Mouse (Mus musculus) olfactory bulb, adult 2 months (tissue): ENCODE data around the gene Irgm2. TPM values are rescaled to one million over a fixed set of nuclear protein-coding genes. Genes with fewer than 3 reads are reported as not detected.
"Not testable (repeated sequence)": the region's sequence is repeated elsewhere in the genome, so short reads cannot be mapped to it uniquely, and the experiment has no call there.

Source experiments
- H3K27ac ChIP-seq: fragments of 200-500 bp; 2 replicates; pipeline ENCODE4 v1.5.1; 2012; ENCODE audit warnings: low read depth, low read length; ENCODE audit not compliant: insufficient read depth
- H3K4me1 ChIP-seq: fragments of 200-500 bp; 2 replicates; pipeline ENCODE4 v1.6.1; 2012; ENCODE audit warnings: low read length; ENCODE audit not compliant: control insufficient read depth, insufficient read depth
- H3K4me3 ChIP-seq: fragments of 200-500 bp; 2 replicates; pipeline ENCODE4 v1.5.1; 2012; ENCODE audit warnings: mild to moderate bottlenecking, low read depth, low read length, moderate library complexity; ENCODE audit not compliant: insufficient read depth
- CTCF ChIP-seq: fragments of 200-500 bp; IDR thresholded peaks from 2 replicates; pipeline ENCODE4 v1.5.1; 2012; ENCODE audit warnings: low read depth, mild to moderate bottlenecking, low read length, moderate library complexity; ENCODE audit not compliant: insufficient read depth
- POLR2A ChIP-seq: fragments of 200-500 bp; IDR thresholded peaks from 2 replicates; pipeline ENCODE4 v1.6.1; 2012; ENCODE audit warnings: mild to moderate bottlenecking, low read depth, low read length, moderate library complexity; ENCODE audit not compliant: insufficient read depth
- WGBS: fragments of 180-500 bp; shearing (Covaris S2); methylation state at CpG from one replicate; pipeline ENCODE4 v1.1.7; 2018; 5-methylcytosine and 5-hydroxymethylcytosine counted together
- polyA plus RNA-seq: library from polyadenylated mRNA; stranded (reverse); fragments of >200 nt; gene quantifications from 2 replicates; pipeline ENCODE4 v1.2.4, GENCODE M21; 2012; ENCODE audit warnings: low replicate concordance; ENCODE audit not compliant: missing spikeins, insufficient read depth, insufficient read length

Gene Irgm2
- not detected in 2 replicates for polyA plus RNA-seq

DNA sequence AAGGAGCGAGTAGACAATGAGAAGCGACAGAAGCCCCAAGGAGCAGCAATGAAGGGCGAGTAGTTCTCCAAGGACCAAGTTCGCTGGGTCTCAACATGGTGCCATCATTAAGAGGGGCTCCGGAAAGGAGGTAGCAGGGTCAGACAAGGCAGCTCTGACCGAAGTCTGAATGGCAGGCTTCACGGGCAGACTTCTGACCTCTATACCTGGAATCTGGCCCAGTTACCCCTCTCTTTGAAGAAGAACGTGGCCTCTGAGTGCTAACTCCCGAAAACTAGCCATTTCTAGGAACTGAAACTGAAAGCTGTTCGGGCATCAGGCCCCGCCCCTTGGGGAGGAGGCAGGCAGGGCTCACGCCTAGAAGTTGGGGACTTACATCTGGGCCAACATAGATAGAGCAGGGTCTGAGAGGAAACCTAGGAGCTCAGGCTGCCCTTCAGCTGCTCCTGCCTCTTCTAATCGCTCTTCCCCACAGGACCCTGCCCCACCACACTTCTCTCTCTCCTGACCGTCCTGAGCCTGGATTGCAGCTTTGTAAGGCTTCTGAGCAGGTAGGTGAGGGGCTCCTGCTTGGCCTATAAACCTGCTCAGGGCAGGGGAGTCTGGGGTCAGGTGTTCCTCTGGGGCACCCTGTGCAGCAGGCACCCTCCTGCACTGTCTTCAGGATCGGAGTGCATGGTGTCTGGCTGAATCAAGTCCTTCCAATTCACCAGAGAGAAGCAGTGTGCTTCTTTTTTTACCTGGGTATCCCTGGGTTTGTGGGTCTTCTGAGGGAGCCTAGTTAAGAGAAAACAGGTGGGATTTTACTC is at the start of gene Irgm2, which contains the start of gene Igtp:
Gene Irgm2, plus strand, starts transcription at position 390 of the 809 bp plus-strand sequence.
Gene Igtp, plus strand, starts transcription at position 328 of the 809 bp plus-strand sequence.
- H3K4me3 ChIP-seq = peak within 1 kb of the TSS; percentile 78
- H3K4me1 ChIP-seq, H3K27ac ChIP-seq: not testable (repeated sequence)
- 8% methylated on average over 15 of the region's 15 CpGs for WGBS

- 91% methylated on average over 9 of the region's 9 CpGs for WGBS
- H3K27ac ChIP-seq = no peak overlapping the region
- no peaks in the 10 kb centered on the region for H3K4me1 ChIP-seq
- TF ChIP-seq CTCF = no peak
- no peak for TF ChIP-seq POLR2A
- H3K4me3 ChIP-seq = no peak overlapping the region
Observed at GRCm38 (mm10) chr11:58155458-58155857, 44.0 kb upstream of the Irgm2 start.

GRCm38 (mm10) chr11:58156871-58157270 is 42.5 kb upstream of the Irgm2 start:
- H3K4me3 ChIP-seq = no peak overlapping the region
- TF ChIP-seq CTCF (no peak), POLR2A (no peak)
- WGBS = 89% methylated on average over 3 of the region's 3 CpGs

DNA sequence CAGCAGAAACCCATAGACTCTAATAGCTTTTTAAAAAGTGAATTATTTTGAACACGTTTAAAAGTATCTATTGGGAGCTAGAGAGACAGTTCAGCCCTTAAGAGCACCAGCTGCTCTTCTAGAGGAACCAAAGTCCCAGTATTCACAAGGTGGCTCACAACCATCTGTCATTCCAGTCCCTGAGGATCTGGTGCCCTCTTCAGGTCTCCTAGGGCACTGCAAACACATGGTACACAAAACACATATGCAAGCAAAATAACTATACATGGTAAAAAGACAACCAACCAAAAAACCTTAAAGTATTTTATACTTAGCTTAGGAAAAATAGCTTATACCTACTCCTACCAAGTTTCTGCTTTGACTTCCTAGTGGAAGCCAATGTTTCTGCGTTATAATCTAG is 34.3 kb upstream of the Irgm2 start:
- no peak for TF ChIP-seq CTCF
- WGBS = 95% methylated on average over 2 of the region's 2 CpGs
- Histone ChIP-seq H3K4me1 (no peaks in the 10 kb centered on the region), H3K4me3 (no peak overlapping the region), H3K27ac (no peak overlapping the region)

More at GRCm38 (mm10) chr11:58156871-58157270, 42.5 kb upstream of the Irgm2 start:
- Histone ChIP-seq H3K27ac (no peak overlapping the region), H3K4me1 (no peaks in the 10 kb centered on the region)

- Histone ChIP-seq H3K4me3 (peak overlapping the region; percentile 81), H3K27ac (no peak overlapping the region), H3K4me1 (no peaks in the 10 kb centered on the region)
- TF ChIP-seq CTCF (no peak), POLR2A (no peak)
- 0% methylated on average over 8 of the region's 8 CpGs for WGBS
Observed at GRCm38 (mm10) chr11:58167822-58168166, 31.6 kb upstream of the Irgm2 start.

DNA sequence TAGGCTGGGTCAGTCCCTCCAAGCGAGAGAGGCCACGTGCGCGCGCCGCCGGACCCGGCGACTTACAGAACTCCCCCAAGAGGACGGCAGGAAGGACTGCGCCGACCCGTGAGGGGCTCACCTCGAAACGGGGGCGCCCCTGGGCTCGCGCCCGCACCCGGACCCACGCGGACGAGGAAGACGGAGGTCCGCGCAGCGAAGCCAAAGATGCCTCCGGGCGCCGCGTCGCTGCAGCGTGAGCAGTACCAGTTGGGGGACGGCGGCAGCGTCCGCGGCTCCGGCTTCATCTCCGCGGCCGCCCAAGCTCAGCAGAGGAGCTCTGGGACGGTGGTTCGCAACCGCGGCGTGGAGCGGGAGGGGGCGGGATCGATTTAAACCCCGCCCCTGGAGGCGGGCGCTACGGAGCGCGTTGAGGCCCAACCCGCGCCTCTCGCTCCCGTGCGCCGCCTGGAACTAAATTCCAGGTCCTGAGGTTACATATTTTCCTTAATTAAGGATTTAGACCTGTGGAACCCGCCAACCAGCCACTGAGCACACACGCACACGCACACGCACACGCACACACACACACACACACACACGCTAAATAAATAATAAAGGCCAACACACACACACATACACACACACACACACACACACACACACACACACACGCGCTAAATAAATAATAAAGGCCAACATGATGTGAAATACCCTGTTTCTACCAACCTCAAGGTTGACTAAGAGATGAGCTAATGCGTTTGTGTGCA is 31.1 kb upstream of the Irgm2 start, which contains the start of gene Gemin5:
Gene Gemin5, minus strand, starts transcription at position 373 of the 749 bp plus-strand sequence.
- H3K27ac ChIP-seq = no peak within 1 kb of the TSS
- no peaks in the 10 kb centered on the region for H3K4me1 ChIP-seq
- peak within 1 kb of the TSS; percentile 81 for H3K4me3 ChIP-seq
- WGBS = 1% methylated on average over 71 of the region's 71 CpGs
- TF ChIP-seq CTCF (0 out of 2 replicates have a peak, but pooled peaks have one; percentile 31), POLR2A (peak; percentile 66)

- 91% methylated on average over 4 of the region's 4 CpGs for WGBS
- H3K4me3 ChIP-seq = no peak overlapping the region
- TF ChIP-seq CTCF = no peak
- TF ChIP-seq POLR2A = no peak
- H3K4me1 ChIP-seq = no peaks in the 10 kb centered on the region
- H3K27ac ChIP-seq = no peak overlapping the region
Observed at GRCm38 (mm10) chr11:58169666-58170065, 29.8 kb upstream of the Irgm2 start.

- peak within 1 kb of the TSS; percentile 65 for H3K4me3 ChIP-seq
- TF ChIP-seq CTCF (no peak), POLR2A (peak; percentile 47; the same call in 1 of the 2 replicates)
- under 1% methylated on average over 34 of the region's 34 CpGs for WGBS
- H3K27ac ChIP-seq = no peak within 1 kb of the TSS
- no peaks in the 10 kb centered on the region for H3K4me1 ChIP-seq
Observed at GRCm38 (mm10) chr11:58171459-58172091, 27.8 kb upstream of the Irgm2 start, which contains the start of gene Mrpl22. Mrpl22 (plus strand) TSS chr11:58171661.
